Mouse (Mus musculus): ENCODE data around the gene Dact2. TPM values are rescaled to one million over a fixed set of nuclear protein-coding genes. Genes with fewer than 3 reads are reported as not detected.

Gene Dact2
- total RNA-seq, 1 experiment from 2014 or later = not detected

DNA sequence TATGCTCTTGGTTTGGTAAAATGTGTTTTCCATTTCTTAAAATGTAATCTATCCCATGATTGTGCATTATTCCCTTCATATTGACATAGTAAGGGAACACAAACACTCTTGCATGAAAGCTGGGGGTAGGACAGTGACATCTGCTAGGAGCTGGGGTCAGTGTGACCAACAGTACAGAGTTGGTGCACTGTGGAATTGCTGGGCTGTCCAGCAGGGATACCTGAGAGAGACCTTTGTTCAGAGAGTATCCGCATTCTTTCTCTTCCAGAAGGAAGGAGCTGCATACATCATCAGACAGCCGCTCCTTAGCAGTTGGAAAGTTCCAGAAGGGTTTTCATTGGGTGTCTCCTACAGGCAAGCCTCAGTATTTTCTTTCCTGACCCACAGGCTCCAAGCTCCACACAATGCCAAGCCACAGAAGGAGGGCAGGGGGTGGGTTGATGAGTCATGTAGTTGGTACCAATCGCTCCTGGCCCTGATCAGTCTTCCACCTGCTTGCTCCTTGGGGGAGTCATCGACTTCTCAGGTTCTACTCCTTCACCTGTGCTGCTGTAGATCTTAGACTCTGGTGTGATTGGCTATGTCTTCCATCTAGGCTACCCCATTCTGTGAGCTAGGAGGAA is 19.8 kb downstream of the Dact2 start:
- ATAC-seq (replicated peaks in 1 of 2; ENCODE audit: insufficient read depth in 1 of 2, low FRiP score in 2 of 2, low TSS enrichment in 1 of 2, low read depth in 1 of 2, poor library complexity in 2 of 2, severe bottlenecking in 2 of 2) = no peak

DNA sequence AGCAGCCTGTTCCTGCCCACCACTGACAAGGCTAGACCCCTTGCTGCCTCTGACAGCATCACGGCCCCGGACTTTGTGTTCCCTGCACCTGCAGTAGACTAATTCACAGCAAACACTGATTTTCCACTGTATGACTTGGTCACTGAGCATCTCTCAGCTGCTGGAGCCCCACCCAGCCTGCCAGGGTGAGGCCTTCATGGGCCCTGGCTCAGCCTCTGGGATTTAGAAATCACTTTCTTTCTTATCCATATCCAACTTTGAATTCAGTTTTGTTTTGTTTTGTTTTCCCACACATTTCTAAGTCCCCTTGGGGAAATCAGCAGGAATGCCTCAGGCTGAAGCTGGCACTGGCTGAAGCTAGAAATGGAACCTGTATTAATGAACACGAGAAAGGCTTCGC is 20.4 kb downstream of the Dact2 start:
- ATAC-seq (replicated peaks in 1 of 2; ENCODE audit: insufficient read depth in 1 of 2, low FRiP score in 2 of 2, low TSS enrichment in 1 of 2, low read depth in 1 of 2, poor library complexity in 2 of 2, severe bottlenecking in 2 of 2) = no peak

DNA sequence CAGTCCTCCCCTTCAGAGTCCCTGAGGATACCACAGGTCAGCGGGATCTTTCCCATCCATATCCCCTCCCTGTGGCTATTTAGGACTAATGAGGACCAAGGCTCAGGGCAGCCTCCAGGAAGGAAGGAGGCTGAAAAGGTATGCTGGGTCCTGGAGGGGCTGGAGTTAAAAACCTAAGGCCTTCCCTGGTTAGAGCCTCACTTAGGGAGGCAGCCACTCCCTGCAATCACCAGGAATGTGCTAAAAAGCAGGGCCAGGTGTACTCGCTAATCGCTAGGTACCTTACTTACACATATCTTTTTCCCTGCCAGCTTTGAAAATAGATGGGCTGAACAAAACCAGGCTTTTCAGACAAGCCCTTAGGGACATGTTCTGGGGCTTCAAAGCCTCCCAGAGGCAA is 21.2 kb downstream of the Dact2 start:
- no peak for ATAC-seq (replicated peaks in 1 of 2; ENCODE audit: insufficient read depth in 1 of 2, low FRiP score in 2 of 2, low TSS enrichment in 1 of 2, low read depth in 1 of 2, poor library complexity in 2 of 2, severe bottlenecking in 2 of 2)

DNA sequence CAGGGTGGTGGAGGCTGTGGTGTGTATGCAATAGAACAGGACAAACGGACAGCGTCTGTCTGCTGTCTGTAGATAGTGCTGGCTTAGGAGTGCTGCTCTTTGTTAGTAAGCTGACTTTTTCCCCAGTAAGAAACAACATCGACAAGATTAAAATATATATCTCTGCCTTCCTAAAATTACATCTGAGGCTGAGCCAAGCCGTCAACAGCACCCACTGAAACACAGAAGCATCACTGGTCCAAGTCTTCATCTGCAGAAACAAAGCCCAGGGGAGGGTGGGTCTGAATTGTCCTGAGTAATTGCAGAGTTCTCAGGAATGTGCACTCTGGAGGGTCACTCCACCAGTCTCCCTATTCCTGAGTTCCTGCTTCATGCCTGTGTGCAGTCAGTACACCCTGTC is 25.2 kb downstream of the Dact2 start:
- ATAC-seq (replicated peaks in 1 of 2; ENCODE audit: insufficient read depth in 1 of 2, low FRiP score in 2 of 2, low TSS enrichment in 1 of 2, low read depth in 1 of 2, poor library complexity in 2 of 2, severe bottlenecking in 2 of 2) = no peak

DNA sequence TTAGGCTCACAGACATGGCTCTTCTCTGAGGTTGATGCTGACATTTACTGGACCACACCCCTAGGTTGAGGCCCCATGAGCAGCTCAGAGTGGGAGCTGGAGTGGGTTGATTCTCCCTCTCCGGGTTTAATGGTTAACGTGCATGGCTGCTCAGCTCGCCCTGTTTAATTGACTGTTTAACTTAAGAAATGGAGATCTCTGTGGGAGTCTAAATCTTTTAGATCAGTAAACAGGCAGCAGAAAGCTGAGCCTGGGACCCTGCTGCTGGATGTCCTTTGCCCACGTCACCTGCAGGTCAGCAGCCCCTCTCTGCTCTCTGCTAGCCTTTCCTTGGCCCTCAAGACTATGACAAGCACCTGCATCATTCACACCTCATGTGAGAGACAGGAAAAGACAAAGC is 25.6 kb downstream of the Dact2 start:
- ATAC-seq (replicated peaks in 1 of 2; ENCODE audit: insufficient read depth in 1 of 2, low FRiP score in 2 of 2, low TSS enrichment in 1 of 2, low read depth in 1 of 2, poor library complexity in 2 of 2, severe bottlenecking in 2 of 2) = no peak

DNA sequence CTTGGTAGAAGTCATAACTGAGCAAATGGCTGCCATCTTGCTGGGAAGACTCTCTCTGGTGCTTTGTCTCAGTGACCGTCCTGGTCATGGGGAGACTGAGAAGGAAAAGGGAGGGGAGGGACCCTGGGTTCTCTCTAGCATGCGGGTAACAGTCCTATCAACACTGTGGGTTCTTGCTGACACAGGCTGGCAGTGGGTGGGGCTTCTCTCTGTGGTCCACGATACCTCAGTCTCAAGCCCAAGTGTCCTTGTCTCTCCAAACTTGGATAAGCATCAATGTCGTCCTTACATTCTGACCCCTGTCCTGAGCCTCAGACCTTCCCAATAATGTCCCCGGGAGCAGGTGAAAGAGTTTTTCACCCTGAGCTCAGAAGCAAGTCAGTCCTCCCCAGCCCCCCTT is 26.1 kb downstream of the Dact2 start:
- ATAC-seq (replicated peaks in 1 of 2; ENCODE audit: insufficient read depth in 1 of 2, low FRiP score in 2 of 2, low TSS enrichment in 1 of 2, low read depth in 1 of 2, poor library complexity in 2 of 2, severe bottlenecking in 2 of 2) = no peak

DNA sequence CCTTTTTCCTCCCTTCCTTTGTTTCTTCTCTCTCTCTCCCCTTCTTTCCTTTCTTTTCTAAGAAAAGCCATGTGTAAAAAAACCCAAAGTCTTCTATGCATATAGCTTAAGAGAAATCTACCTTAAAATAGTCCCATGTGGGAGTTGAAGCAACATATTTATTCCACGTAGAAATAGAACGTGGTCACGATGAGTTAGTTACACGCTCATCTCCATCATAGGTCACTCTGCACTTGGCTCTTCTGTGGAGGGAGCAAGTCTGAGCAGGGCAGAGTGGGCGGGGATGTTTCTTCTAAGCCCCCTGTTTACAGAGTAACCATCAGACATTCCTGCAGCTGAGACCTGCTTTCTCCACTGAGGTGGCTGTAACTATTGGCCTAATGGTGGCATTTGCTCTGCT is 27.1 kb downstream of the Dact2 start:
- ATAC-seq (replicated peaks in 1 of 2; ENCODE audit: insufficient read depth in 1 of 2, low FRiP score in 2 of 2, low TSS enrichment in 1 of 2, low read depth in 1 of 2, poor library complexity in 2 of 2, severe bottlenecking in 2 of 2) = no peak

DNA sequence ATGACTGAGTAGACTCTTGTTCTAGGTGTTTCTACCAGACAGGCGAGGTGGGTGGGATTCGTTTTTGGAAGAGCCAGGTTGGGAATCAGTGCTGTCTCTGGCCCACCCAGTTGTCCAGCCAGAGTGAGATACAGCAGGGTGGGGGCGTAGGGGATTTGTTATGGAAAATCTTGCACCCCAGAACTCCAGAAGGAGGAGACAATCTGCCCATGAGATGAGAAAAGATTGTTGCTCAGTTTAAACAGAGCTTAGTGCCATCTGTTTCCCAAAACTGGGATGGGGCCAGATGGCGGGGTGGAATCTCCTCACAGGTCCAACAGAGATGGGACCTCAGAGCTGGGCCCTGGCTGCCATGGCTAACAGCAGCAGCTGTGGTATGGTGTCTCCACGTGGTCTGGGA is 28.4 kb downstream of the Dact2 start:
- ATAC-seq (replicated peaks in 1 of 2; ENCODE audit: insufficient read depth in 1 of 2, low FRiP score in 2 of 2, low TSS enrichment in 1 of 2, low read depth in 1 of 2, poor library complexity in 2 of 2, severe bottlenecking in 2 of 2) = no peak

DNA sequence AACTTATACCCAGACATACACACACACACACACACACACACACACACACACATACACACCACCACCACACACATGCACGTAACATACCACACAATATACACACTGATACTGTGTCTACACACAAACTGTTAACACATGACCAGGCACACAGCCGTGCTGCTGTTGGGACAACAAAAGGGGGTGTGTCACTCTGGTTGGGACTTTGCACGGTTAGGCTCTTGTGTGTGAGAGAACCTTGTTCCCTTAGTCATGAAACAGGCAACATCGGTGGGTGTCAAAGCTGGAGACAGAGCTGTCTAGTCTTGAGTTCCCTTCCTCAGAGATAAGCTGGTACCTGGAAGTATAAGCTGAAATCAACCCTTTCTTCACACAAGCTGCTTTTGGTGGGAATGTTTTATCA is 29.1 kb downstream of the Dact2 start:
- no peak for ATAC-seq (replicated peaks in 1 of 2; ENCODE audit: insufficient read depth in 1 of 2, low FRiP score in 2 of 2, low TSS enrichment in 1 of 2, low read depth in 1 of 2, poor library complexity in 2 of 2, severe bottlenecking in 2 of 2)

DNA sequence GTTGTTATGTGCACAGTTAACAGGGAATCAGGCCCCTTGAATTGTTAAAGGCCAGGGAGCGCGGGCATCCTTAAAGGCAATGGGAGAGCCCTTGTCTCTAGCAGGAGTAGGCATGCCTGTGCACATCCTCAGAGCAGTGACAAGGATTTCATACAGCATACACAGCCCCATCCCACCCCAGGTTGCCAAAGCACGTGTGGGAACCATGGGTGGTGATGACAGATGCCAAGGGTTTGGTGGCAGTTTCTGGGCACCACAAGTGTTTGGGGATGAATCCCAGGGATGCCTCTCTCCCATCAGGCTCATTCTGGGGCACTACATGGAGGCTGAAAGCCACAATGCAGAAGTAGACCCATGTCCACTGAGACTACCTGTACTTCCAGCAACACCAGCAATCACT is 29.7 kb downstream of the Dact2 start:
- no peak for ATAC-seq (replicated peaks in 1 of 2; ENCODE audit: insufficient read depth in 1 of 2, low FRiP score in 2 of 2, low TSS enrichment in 1 of 2, low read depth in 1 of 2, poor library complexity in 2 of 2, severe bottlenecking in 2 of 2)

DNA sequence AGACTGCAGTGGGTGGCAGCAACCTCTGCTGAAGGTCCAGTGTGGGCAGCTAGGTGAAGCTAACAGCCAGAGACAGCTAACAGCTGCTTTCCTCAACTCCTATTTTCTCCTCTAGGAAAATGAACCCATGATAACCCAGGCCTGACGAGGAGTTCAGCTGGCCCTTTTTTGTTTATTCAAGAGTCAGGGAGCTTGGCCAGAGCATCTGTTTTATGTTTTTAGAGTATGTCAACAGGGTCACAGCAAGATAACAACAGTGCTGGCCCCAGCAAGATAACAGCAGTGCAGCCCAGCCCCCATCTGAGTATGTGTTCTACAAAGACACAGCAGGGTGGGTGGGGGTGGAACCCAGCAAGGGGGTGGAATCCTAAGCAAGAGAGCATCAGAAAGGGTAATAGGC is 30.6 kb downstream of the Dact2 start:
- ATAC-seq (replicated peaks in 1 of 2; ENCODE audit: insufficient read depth in 1 of 2, low FRiP score in 2 of 2, low TSS enrichment in 1 of 2, low read depth in 1 of 2, poor library complexity in 2 of 2, severe bottlenecking in 2 of 2) = no peak

DNA sequence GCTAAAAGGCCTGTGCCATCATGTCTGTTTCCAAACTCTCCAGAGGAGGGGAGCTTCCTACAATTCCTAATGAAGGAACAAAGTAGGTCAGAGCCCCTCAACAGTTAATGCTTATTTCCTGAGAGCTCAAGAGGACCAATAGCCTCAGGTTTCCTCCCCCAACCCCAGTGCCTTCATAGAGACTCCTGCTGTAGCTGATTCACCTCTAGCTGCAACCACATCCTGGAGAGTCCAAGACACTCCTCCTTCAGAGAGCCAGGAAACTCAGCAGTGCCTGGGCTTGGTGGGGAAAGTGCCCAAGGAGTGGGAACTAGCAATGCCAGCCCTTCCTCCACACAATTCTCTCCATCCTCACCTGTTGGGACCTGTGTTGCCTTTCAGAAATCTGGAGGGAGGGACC is 31.4 kb downstream of the Dact2 start:
- peak; percentile 67 to 77; a peak in 3 of 4 replicates for ATAC-seq (replicated peaks in 1 of 2; ENCODE audit: insufficient read depth in 1 of 2, low FRiP score in 2 of 2, low TSS enrichment in 1 of 2, low read depth in 1 of 2, poor library complexity in 2 of 2, severe bottlenecking in 2 of 2)

DNA sequence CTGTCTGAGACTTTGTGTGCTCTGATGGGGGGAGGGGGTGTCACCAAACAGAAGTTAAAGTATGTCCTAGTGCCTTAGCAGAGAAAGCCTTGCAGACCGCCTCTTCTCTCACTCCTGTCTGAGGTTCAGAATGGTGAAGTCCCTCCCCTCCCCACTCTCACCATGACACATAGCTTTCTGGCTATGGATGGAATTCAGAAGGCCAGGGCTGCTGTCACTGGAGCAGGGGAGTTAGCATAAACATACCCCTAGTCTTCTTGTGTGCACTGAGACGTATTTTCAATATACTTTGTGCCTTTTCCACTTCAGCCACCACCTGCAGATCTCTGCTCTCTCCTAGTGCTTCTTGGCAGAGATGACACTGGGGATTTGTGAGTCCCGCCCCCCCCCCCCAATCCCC is 31.9 kb downstream of the Dact2 start:
- ATAC-seq (replicated peaks in 1 of 2; ENCODE audit: insufficient read depth in 1 of 2, low FRiP score in 2 of 2, low TSS enrichment in 1 of 2, low read depth in 1 of 2, poor library complexity in 2 of 2, severe bottlenecking in 2 of 2) = no peak

DNA sequence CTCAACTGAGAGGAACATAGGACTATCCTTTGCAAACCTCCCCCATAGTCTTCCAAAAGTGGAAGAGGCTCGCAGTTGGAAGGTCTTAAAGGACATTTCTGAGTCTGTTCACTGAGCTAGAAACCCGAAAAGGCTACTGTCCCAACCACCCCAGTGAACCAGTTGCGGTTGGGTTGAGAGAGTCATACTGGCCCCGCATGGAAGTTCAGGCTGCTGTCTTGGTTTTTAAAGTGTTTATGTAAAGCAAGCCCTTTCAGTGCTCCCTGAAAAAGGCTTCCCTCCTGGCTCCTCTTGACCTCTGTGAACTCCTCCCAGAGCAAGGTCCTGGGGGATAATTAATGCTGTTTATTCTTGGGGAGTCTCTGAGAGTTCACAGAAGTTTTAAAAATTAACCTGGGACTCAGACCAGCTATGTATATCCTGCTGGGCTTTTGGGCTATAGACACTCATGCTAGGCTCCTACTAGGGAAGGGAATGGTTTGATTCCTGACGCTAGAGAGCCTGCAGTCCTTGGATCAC is 33.1 kb downstream of the Dact2 start:
- ATAC-seq (replicated peaks in 1 of 2; ENCODE audit: insufficient read depth in 1 of 2, low FRiP score in 2 of 2, low TSS enrichment in 1 of 2, low read depth in 1 of 2, poor library complexity in 2 of 2, severe bottlenecking in 2 of 2) = no peak

DNA sequence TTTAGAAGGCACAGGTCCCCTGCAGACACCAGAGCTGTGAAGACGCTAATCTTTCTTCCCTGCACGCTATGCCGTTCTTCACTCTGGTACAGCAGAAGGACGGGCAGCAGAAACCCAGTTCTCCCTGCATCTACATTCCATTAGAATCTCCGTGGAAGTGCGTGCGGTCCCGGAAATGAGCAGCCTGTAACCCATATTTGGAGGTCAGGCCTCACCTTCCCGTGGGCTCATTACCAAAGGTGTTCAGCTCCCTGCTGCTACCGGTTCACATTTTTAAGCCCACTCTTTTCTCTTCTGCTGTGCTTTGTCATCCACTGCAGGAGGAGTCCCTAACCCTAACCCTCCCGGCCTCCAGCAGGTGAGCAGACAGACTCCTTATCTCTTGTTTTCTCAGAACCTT is 34.7 kb downstream of the Dact2 start:
- ATAC-seq (replicated peaks in 1 of 2; ENCODE audit: insufficient read depth in 1 of 2, low FRiP score in 2 of 2, low TSS enrichment in 1 of 2, low read depth in 1 of 2, poor library complexity in 2 of 2, severe bottlenecking in 2 of 2) = no peak

DNA sequence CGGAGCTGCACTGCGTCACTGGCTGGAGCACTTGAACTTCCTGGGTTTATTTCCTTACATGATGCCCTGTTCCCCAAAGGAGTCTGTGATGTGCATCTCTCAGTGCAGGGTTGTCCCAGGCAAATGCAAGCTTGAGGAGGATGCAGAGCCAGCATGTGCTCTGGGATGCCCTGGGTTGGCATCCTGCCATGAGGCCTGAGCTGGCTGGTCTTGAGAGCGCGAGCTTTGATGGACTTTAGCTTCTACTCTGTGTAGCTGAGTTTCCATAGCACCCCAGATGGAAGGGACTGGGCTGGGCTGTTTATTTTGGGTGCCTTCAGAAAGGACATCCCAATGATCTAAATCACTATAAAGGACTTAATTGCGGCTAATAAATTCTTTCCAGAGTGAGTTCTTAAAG is 36.5 kb downstream of the Dact2 start:
- ATAC-seq (replicated peaks in 1 of 2; ENCODE audit: insufficient read depth in 1 of 2, low FRiP score in 2 of 2, low TSS enrichment in 1 of 2, low read depth in 1 of 2, poor library complexity in 2 of 2, severe bottlenecking in 2 of 2) = no peak

DNA sequence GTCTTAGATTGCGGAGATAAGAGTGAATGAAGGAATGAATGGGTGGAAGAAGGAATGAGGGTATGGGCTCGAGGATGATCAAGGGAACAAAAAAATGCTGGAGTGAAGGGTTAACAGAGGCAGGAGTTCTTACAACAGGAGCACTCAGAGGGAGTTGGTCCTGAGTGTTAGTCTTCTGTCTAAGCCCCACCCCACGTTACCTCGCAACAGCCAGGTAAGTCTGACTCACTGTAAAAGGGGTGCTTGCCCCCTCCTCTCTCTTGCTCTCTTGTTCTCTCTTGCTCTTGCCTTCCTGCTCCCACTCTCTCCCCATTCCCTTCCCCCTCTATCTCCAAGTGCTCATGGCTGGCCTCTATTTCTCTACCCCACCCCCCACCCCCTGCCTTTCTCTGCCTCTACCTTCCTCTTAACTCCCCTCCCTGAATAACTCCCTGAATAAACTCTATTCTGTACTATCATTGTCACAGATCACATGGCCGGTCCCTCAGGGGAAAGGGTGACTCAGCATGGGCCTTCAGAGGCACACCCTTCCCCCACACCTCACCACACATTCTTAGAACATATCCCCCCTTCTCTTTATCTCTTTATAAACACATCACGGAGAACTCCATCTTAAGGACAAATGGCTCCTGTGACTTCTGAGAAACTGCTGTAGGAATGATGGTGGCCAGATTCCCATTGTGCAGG is 37.2 kb downstream of the Dact2 start:
- no peak for ATAC-seq (replicated peaks in 1 of 2; ENCODE audit: insufficient read depth in 1 of 2, low FRiP score in 2 of 2, low TSS enrichment in 1 of 2, low read depth in 1 of 2, poor library complexity in 2 of 2, severe bottlenecking in 2 of 2)

DNA sequence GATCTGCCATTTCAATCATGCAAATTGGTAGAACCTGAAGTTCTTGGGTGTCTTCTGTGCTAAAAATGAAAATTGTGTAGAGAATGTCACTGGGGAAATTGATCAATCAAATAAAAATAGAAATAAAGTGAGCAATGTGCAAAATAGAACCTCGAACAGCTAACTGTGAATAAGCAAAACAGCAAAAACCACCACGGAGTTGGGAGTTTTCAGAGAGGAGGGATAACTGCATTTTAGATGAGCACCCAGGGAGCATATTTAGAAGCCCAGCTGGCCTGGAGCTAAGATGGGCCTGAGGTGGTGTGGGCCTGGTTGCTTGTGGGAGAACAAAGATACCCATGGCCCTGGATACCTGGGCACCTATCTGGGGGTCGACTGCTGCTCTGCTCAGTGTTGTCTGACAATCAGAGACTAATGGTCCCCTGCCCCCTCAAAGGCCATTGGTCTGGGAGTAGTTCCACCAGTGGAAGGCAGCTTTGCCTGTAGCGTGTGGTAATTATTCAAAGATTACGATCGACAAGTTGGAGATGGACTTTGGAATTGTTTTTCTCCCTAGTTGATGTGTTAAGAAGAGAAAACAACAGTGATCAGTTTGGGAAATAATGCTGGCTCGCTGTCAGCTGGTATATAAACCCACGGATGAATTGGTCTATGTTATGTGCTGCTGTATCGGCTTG is 38.0 kb downstream of the Dact2 start:
- ATAC-seq (replicated peaks in 1 of 2; ENCODE audit: insufficient read depth in 1 of 2, low FRiP score in 2 of 2, low TSS enrichment in 1 of 2, low read depth in 1 of 2, poor library complexity in 2 of 2, severe bottlenecking in 2 of 2) = no peak

All from hematopoietic stem cell, adult 5-6 weeks (primary cell).